Mouse (Mus musculus) liver, embryonic 14.5 days (tissue): ENCODE results near the gene Eif1b. TPM values are rescaled to one million over a fixed set of nuclear protein-coding genes. Genes with fewer than 3 reads are reported as not detected.

Source experiments
- ATAC-seq: fragments of 200-750 bp; cut with Nextera tagmentation; 2 replicates; pipeline ENCODE4 v1.8.0; 2017; ENCODE audit warnings: moderate number of reproducible peaks, mild to moderate bottlenecking, moderate library complexity; ENCODE audit not compliant: insufficient read depth
- DNase-seq, 3 experiments: peaks; one replicate each; pipeline ENCODE4 v3.0.0-alpha.2; 2012 to 2013; ENCODE audit warnings: low read depth in 3 of 3, low spot score in 3 of 3
- H3K27ac ChIP-seq: fragments of 300-500 bp; sonication (generic); 2 replicates; pipeline ENCODE4 v1.5.1; 2014; ENCODE audit warnings: moderate library complexity, mild to moderate bottlenecking, control low read depth, inconsistent platforms
- H3K27me3 ChIP-seq: fragments of 300-500 bp; sonication (generic); 2 replicates; pipeline ENCODE4 v1.6.1; 2014; ENCODE audit warnings: mild to moderate bottlenecking, low read length, moderate library complexity; ENCODE audit not compliant: control insufficient read depth, insufficient read depth
- H3K36me3 ChIP-seq: fragments of 300-500 bp; sonication (generic); replicated peaks from 2 replicates; pipeline ENCODE4 v1.6.1; 2014; ENCODE audit warnings: low read depth; ENCODE audit not compliant: control insufficient read depth, insufficient read depth
- H3K4me1 ChIP-seq, 2 experiments: fragments of 200-500 bp in 1 of 2; fragments of 300-500 bp in 1 of 2; sonication (generic) in 1 of 2; replicated peaks; 2 replicates each; pipeline ENCODE4 v1.6.1; 2012 to 2014; ENCODE audit warnings: antibody characterized with exemption in 1 of 2, inconsistent platforms in 1 of 2, low read length in 1 of 2; ENCODE audit not compliant: control insufficient read depth in 2 of 2, insufficient read depth in 2 of 2
- H3K4me2 ChIP-seq: fragments of 300-500 bp; sonication (generic); 2 replicates; pipeline ENCODE4 v1.6.1; 2014; ENCODE audit warnings: low read depth, mild to moderate bottlenecking, control low read depth, moderate library complexity
- H3K4me3 ChIP-seq, 2 experiments: fragments of 200-500 bp in 1 of 2; fragments of 300-500 bp in 1 of 2; sonication (generic) in 1 of 2; 2 replicates each; pipeline ENCODE4 v1.5.1; 2012 to 2014; ENCODE audit warnings: low read depth in 2 of 2, low read length in 2 of 2, mild to moderate bottlenecking in 2 of 2, control low read depth in 1 of 2, inconsistent platforms in 1 of 2, moderate library complexity in 1 of 2; ENCODE audit not compliant: insufficient read depth in 1 of 2
- H3K9ac ChIP-seq: fragments of 300-500 bp; sonication (generic); replicated peaks from 2 replicates; pipeline ENCODE4 v1.6.1; 2014; ENCODE audit warnings: mild to moderate bottlenecking, control low read depth, moderate library complexity
- H3K9me3 ChIP-seq: fragments of 300-500 bp; sonication (generic); 2 replicates; pipeline ENCODE4 v1.6.1; 2016; ENCODE audit warnings: low read length, mixed read lengths; ENCODE audit not compliant: control insufficient read depth
- CTCF ChIP-seq: IDR thresholded peaks from 2 replicates; pipeline ENCODE4 v1.5.1; 2016; ENCODE audit warnings: antibody characterized with exemption, low read depth, control low read depth
- EP300 ChIP-seq: IDR thresholded peaks from 2 replicates; pipeline ENCODE4 v1.6.1; 2016; ENCODE audit warnings: antibody characterized with exemption, low read depth
- WGBS: fragments of 180-500 bp; shearing (Covaris S2); extraction: QIAGEN DNeasy Blood & Tissue Kit; methylation state at CpG from one replicate; pipeline ENCODE4 v1.1.7; 2014; ENCODE audit not compliant: insufficient replicate concordance; 5-methylcytosine and 5-hydroxymethylcytosine counted together
- polyA plus RNA-seq, 2 experiments: library from polyadenylated mRNA; depleted of rRNA in 1 of 2; stranded (reverse) in 1 of 2; unstranded in 1 of 2; fragments of >200 nt; fragmentation: Nextera tagmentation in 1 of 2; extraction: Ambion mirVana in 1 of 2; gene quantifications; 2 replicates each; pipeline versions ENCODE4 v1.2.1 to v1.2.3; 2012 to 2014

Gene Eif1b
- polyA plus RNA-seq, 2 experiments: 30.6 to 70.0 TPM

DNA sequence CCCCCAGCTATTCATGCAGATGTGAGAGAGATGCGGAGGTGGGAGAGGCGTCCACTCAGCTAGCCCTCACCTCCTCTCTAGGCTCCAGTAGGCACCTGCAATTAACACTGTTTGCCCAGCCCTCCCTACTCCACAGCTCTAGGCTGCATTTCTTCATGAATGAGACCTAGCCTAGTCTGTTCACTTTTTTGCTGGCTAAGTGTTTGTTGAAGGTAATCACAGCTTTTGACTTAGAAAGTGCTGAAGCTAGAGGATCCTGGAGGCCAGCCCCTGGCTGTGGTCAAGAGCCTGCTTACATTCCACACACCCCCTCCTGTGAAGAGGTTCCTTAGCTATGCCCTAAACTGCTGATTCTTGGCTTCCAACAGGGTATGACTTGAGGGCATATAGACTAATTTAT is 49.4 kb downstream of the Eif1b start:
- Histone ChIP-seq H3K4me2 (no peak overlapping the region), H3K4me3 (no peak overlapping the region), H3K36me3 (no peaks in the 10 kb centered on the region), H3K9me3 (no peaks in the 10 kb centered on the region), H3K27me3 (peaks cover 26% of the 10 kb centered on the region), H3K27ac (no peak overlapping the region), H3K4me1 (no peaks in the 10 kb centered on the region), H3K9ac (no peak overlapping the region)
- DNase-seq: no peak
- WGBS: 40% methylated on average over 2 of the region's 2 CpGs
- ATAC-seq: no peak
- no peak for TF ChIP-seq CTCF
- TF ChIP-seq EP300: no peak

- no peaks in the 10 kb centered on the region for H3K9me3 ChIP-seq
- TF ChIP-seq EP300 (no peak), CTCF (no peak)
- H3K4me3 ChIP-seq: no peak overlapping the region
- 0 out of 4 replicates have a peak, but pooled peaks cover 0 to 2% of the 10 kb centered on the region in 2 experiments for H3K4me1 ChIP-seq
- no peak overlapping the region for H3K27ac ChIP-seq
- H3K27me3 ChIP-seq: peaks cover 26% of the 10 kb centered on the region
- no peaks in the 10 kb centered on the region for H3K36me3 ChIP-seq
- no peak for DNase-seq
- no peak overlapping the region for H3K4me2 ChIP-seq
- no peak for ATAC-seq
- H3K9ac ChIP-seq: no peak overlapping the region
- WGBS: 19% methylated on average over 6 of the region's 6 CpGs
These were observed 50.2 kb downstream of the Eif1b start for GRCm38 (mm10) chr9:120542241-120542640.

Other genes with a start within 250 kb of the Eif1b start
- gene Myrip, start 190.7 kb upstream of the Eif1b start, polyA plus RNA-seq (2012; rRNA removed): 0.02 TPM in 2 replicates
- 0.18 and 0.23 TPM in 2 replicates for gene Myrip, start 190.7 kb upstream of the Eif1b start, polyA plus RNA-seq (2014; fragmentation: Nextera tagmentation; extraction: Ambion mirVana)
- gene Entpd3, start 47.6 kb downstream of the Eif1b start, polyA plus RNA-seq (2012; rRNA removed): 0.01 and 0.02 TPM in 2 replicates
- gene Entpd3, start 47.6 kb downstream of the Eif1b start, polyA plus RNA-seq (2014; fragmentation: Nextera tagmentation; extraction: Ambion mirVana): not detected in 2 replicates
- 248 and 556 TPM in 2 replicates for gene Rpl14, start 79.2 kb downstream of the Eif1b start, polyA plus RNA-seq (2012; rRNA removed)
- gene Rpl14, start 79.2 kb downstream of the Eif1b start, polyA plus RNA-seq (2014; fragmentation: Nextera tagmentation; extraction: Ambion mirVana): 571 and 586 TPM in 2 replicates